Mouse (Mus musculus) liver, embryonic 14.5 days (tissue): ENCODE measurements at regions not wholly inside any gene's neighbourhood (a gene's known extent, or its start where the extent isn't known, plus 50 kb on each side); places are given as distances from the start of the nearest gene placed in this dataset.

ENCODE experiments used
- ATAC-seq: fragments of 200-750 bp; cut with Nextera tagmentation; 2 replicates; pipeline ENCODE4 v1.8.0; 2017; ENCODE audit warnings: moderate number of reproducible peaks, mild to moderate bottlenecking, moderate library complexity; ENCODE audit not compliant: insufficient read depth
- DNase-seq, 3 experiments: peaks; one replicate each; pipeline ENCODE4 v3.0.0-alpha.2; 2012 to 2013; ENCODE audit warnings: low read depth in 3 of 3, low spot score in 3 of 3
- H3K27ac ChIP-seq: fragments of 300-500 bp; sonication (generic); 2 replicates; pipeline ENCODE4 v1.5.1; 2014; ENCODE audit warnings: moderate library complexity, mild to moderate bottlenecking, control low read depth, inconsistent platforms
- H3K27me3 ChIP-seq: fragments of 300-500 bp; sonication (generic); 2 replicates; pipeline ENCODE4 v1.6.1; 2014; ENCODE audit warnings: mild to moderate bottlenecking, low read length, moderate library complexity; ENCODE audit not compliant: control insufficient read depth, insufficient read depth
- H3K36me3 ChIP-seq: fragments of 300-500 bp; sonication (generic); replicated peaks from 2 replicates; pipeline ENCODE4 v1.6.1; 2014; ENCODE audit warnings: low read depth; ENCODE audit not compliant: control insufficient read depth, insufficient read depth
- H3K4me1 ChIP-seq, 2 experiments: fragments of 200-500 bp in 1 of 2; fragments of 300-500 bp in 1 of 2; sonication (generic) in 1 of 2; replicated peaks; 2 replicates each; pipeline ENCODE4 v1.6.1; 2012 to 2014; ENCODE audit warnings: antibody characterized with exemption in 1 of 2, inconsistent platforms in 1 of 2, low read length in 1 of 2; ENCODE audit not compliant: control insufficient read depth in 2 of 2, insufficient read depth in 2 of 2
- H3K4me2 ChIP-seq: fragments of 300-500 bp; sonication (generic); 2 replicates; pipeline ENCODE4 v1.6.1; 2014; ENCODE audit warnings: low read depth, mild to moderate bottlenecking, control low read depth, moderate library complexity
- H3K4me3 ChIP-seq, 2 experiments: fragments of 200-500 bp in 1 of 2; fragments of 300-500 bp in 1 of 2; sonication (generic) in 1 of 2; 2 replicates each; pipeline ENCODE4 v1.5.1; 2012 to 2014; ENCODE audit warnings: low read depth in 2 of 2, low read length in 2 of 2, mild to moderate bottlenecking in 2 of 2, control low read depth in 1 of 2, inconsistent platforms in 1 of 2, moderate library complexity in 1 of 2; ENCODE audit not compliant: insufficient read depth in 1 of 2
- H3K9ac ChIP-seq: fragments of 300-500 bp; sonication (generic); replicated peaks from 2 replicates; pipeline ENCODE4 v1.6.1; 2014; ENCODE audit warnings: mild to moderate bottlenecking, control low read depth, moderate library complexity
- H3K9me3 ChIP-seq: fragments of 300-500 bp; sonication (generic); 2 replicates; pipeline ENCODE4 v1.6.1; 2016; ENCODE audit warnings: low read length, mixed read lengths; ENCODE audit not compliant: control insufficient read depth
- CTCF ChIP-seq: IDR thresholded peaks from 2 replicates; pipeline ENCODE4 v1.5.1; 2016; ENCODE audit warnings: antibody characterized with exemption, low read depth, control low read depth
- EP300 ChIP-seq: IDR thresholded peaks from 2 replicates; pipeline ENCODE4 v1.6.1; 2016; ENCODE audit warnings: antibody characterized with exemption, low read depth
- WGBS: fragments of 180-500 bp; shearing (Covaris S2); extraction: QIAGEN DNeasy Blood & Tissue Kit; methylation state at CpG from one replicate; pipeline ENCODE4 v1.1.7; 2014; ENCODE audit not compliant: insufficient replicate concordance; 5-methylcytosine and 5-hydroxymethylcytosine counted together

- 37% methylated on average over 3 of the region's 3 CpGs for WGBS
- TF ChIP-seq EP300 (no peak), CTCF (no peak)
Measured at GRCm38 (mm10) chr4:22119877-22120276, 188.7 kb downstream of the Faxc start.

GRCm38 (mm10) chr4:22120953-22121352, 189.8 kb downstream of the Faxc start:
- 11% methylated on average over 3 of the region's 3 CpGs for WGBS
- Histone ChIP-seq H3K27me3 (no peaks in the 10 kb centered on the region), H3K4me2 (no peak overlapping the region), H3K36me3 (no peaks in the 10 kb centered on the region), H3K9me3 (no peaks in the 10 kb centered on the region), H3K9ac (no peak overlapping the region), H3K4me3 (no peak overlapping the region), H3K27ac (no peak overlapping the region), H3K4me1 (no peaks in the 10 kb centered on the region)
- ATAC-seq (no peak), DNase-seq (no peak)
- TF ChIP-seq CTCF, result no peak
- TF ChIP-seq EP300, result no peak

More at GRCm38 (mm10) chr4:22119877-22120276, 188.7 kb downstream of the Faxc start:
- DNase-seq (no peak), ATAC-seq (no peak)
- Histone ChIP-seq H3K27me3 (no peaks in the 10 kb centered on the region), H3K4me2 (no peak overlapping the region), H3K27ac (no peak overlapping the region), H3K4me3 (no peak overlapping the region), H3K9me3 (no peaks in the 10 kb centered on the region), H3K9ac (no peak overlapping the region), H3K36me3 (no peaks in the 10 kb centered on the region), H3K4me1 (no peaks in the 10 kb centered on the region)

- Histone ChIP-seq H3K9me3 (no peaks in the 10 kb centered on the region), H3K4me1 (no peaks in the 10 kb centered on the region), H3K27me3 (no peaks in the 10 kb centered on the region), H3K27ac (no peak overlapping the region), H3K4me3 (no peak overlapping the region), H3K9ac (no peak overlapping the region), H3K36me3 (no peaks in the 10 kb centered on the region), H3K4me2 (no peak overlapping the region)
- TF ChIP-seq EP300, result no peak
- no peak for TF ChIP-seq CTCF
- WGBS, result 41% methylated on average over 2 of the region's 2 CpGs
- no peak for DNase-seq
- no peak for ATAC-seq
Measured at GRCm38 (mm10) chr4:22121397-22121796, 190.3 kb downstream of the Faxc start.

- Histone ChIP-seq H3K4me3 (no peak overlapping the region), H3K27ac (no peak overlapping the region), H3K4me2 (no peak overlapping the region), H3K9ac (no peak overlapping the region), H3K9me3 (no peaks in the 10 kb centered on the region), H3K27me3 (no peaks in the 10 kb centered on the region), H3K4me1 (no peaks in the 10 kb centered on the region), H3K36me3 (no peaks in the 10 kb centered on the region)
- WGBS, result 67% methylated on average over 6 of the region's 6 CpGs
- TF ChIP-seq CTCF (no peak), EP300 (no peak)
- ATAC-seq (no peak), DNase-seq (no peak)
Measured at GRCm38 (mm10) chr4:22124836-22125235, 193.7 kb downstream of the Faxc start.

- no peaks in the 10 kb centered on the region for H3K36me3 ChIP-seq
- no peak overlapping the region for H3K27ac ChIP-seq
- H3K27me3 ChIP-seq, result no peaks in the 10 kb centered on the region
- H3K4me1 ChIP-seq, result no peaks in the 10 kb centered on the region
- no peak overlapping the region for H3K9ac ChIP-seq
- H3K9me3 ChIP-seq, result no peaks in the 10 kb centered on the region
- DNase-seq (no peak), ATAC-seq (no peak)
- no peak overlapping the region for H3K4me3 ChIP-seq
- WGBS, result 59% methylated on average over 8 of the region's 8 CpGs
- no peak overlapping the region for H3K4me2 ChIP-seq
- TF ChIP-seq CTCF (no peak), EP300 (no peak)
Measured at GRCm38 (mm10) chr4:22130511-22130910, 199.4 kb downstream of the Faxc start.
